In genomic region chr2:72995346-72996097, GRCm38 (mm10) we compare ENCODE assay signal across 8 mouse cellular contexts. TPM values are rescaled to one million over a fixed set of nuclear protein-coding genes. Genes with fewer than 3 reads are reported as not detected.
A peak's percentile ranks its signal among the peaks of the same experiment; 100 is the strongest.
DNase-seq lines count a peak whose midpoint lies in the region; ATAC-seq and TF ChIP-seq lines count a peak whose summit lies in the region.
"Had no signal": no experiment of that assay in that cellular context is flagged by ENCODE, and none has a peak within 500 bp of the region (broad histone marks: within the 10 kb centered on the region; RNA-seq: fewer than 3 reads in every experiment).

No protein-coding gene starts in this region.

- no peak overlapping the region for H3K4me2 ChIP-seq in heart, embryonic 11.5 days
- H3K4me2 ChIP-seq in kidney, embryonic 16.5 days (replicated peaks; ENCODE audit: low read depth, low read length): no peak overlapping the region

- no peak for TF ChIP-seq CTCF in ES-Bruce4 (IDR thresholded peaks at IDR 0.05; ENCODE audit: low read depth, low read length)

- peak overlapping the region; percentile 54 for H3K9ac ChIP-seq in ES-Bruce4 (ENCODE audit: low read depth, poor library complexity, severe bottlenecking)
- no peak overlapping the region; the same call in 1 of the 2 replicates for H3K9ac ChIP-seq in heart, embryonic 11.5 days (ENCODE audit: low read depth, low read length)
- H3K9ac ChIP-seq in kidney, embryonic 16.5 days (replicated peaks; ENCODE audit: low read length): peak overlapping the region; percentile 22; the same call in 1 of the 2 replicates
- H3K9ac ChIP-seq: liver, embryonic 14.5 days had no signal

- H3K9me3 ChIP-seq in ES-Bruce4 (replicated peaks; ENCODE audit: control insufficient read depth, insufficient read depth, low read length, poor library complexity, severe bottlenecking): no peaks in the 10 kb centered on the region
- no peaks in the 10 kb centered on the region for H3K9me3 ChIP-seq in heart, embryonic 11.5 days (replicated peaks; ENCODE audit: control insufficient read depth, low read length)
- no peaks in the 10 kb centered on the region for H3K9me3 ChIP-seq in kidney, embryonic 16.5 days (ENCODE audit: low read length)

- 48% methylated on average over 9 of the region's 9 CpGs for WGBS in heart, embryonic 11.5 days (ENCODE audit: insufficient replicate concordance)
- WGBS in kidney, embryonic 16.5 days: 32% methylated on average over 9 of the region's 9 CpGs

- peak; percentile 98 for TF ChIP-seq EP300 in ES-Bruce4 (IDR thresholded peaks at IDR 0.05; ENCODE audit: insufficient read depth, low read depth, low read length)

- no peak for ATAC-seq in heart, embryonic 11.5 days (replicated peaks; ENCODE audit: insufficient number of reproducible peaks, low FRiP score, low TSS enrichment)
- peak; percentile 70; the same call in 1 of the 2 replicates for ATAC-seq in kidney, embryonic 16.5 days (ENCODE audit: low FRiP score, low TSS enrichment)

- H3K4me3 ChIP-seq in ES-Bruce4 (ENCODE audit: low read depth, low read length): no peak overlapping the region
- H3K4me3 ChIP-seq in heart, embryonic 11.5 days (ENCODE audit: low read depth, low read length): no peak overlapping the region
- H3K4me3 ChIP-seq in kidney, embryonic 16.5 days (ENCODE audit: low read length): no peak overlapping the region

- no peaks in the 10 kb centered on the region for H3K27me3 ChIP-seq in ES-Bruce4 (ENCODE audit: control insufficient read depth, insufficient read depth, low read length, poor library complexity, severe bottlenecking)
- no peaks in the 10 kb centered on the region for H3K27me3 ChIP-seq in heart, embryonic 11.5 days (ENCODE audit: control insufficient read depth, insufficient read depth, low read length)
- H3K27me3 ChIP-seq in kidney, embryonic 16.5 days (ENCODE audit: insufficient read depth, low read length): no peaks in the 10 kb centered on the region

- H3K36me3 ChIP-seq in ES-Bruce4 (ENCODE audit: control insufficient read depth, insufficient read depth, low read length, poor library complexity, severe bottlenecking): no peaks in the 10 kb centered on the region
- no peaks in the 10 kb centered on the region for H3K36me3 ChIP-seq in heart, embryonic 11.5 days (ENCODE audit: control insufficient read depth, insufficient read depth, low read length)
- no peaks in the 10 kb centered on the region for H3K36me3 ChIP-seq in kidney, embryonic 16.5 days (ENCODE audit: insufficient read depth, low read length)

- H3K4me1 ChIP-seq in ES-Bruce4 (ENCODE audit: control insufficient read depth, insufficient read depth, low read length): peaks cover 1% of the 10 kb centered on the region
- H3K4me1 ChIP-seq in heart, embryonic 11.5 days (ENCODE audit: control insufficient read depth, insufficient read depth, low read length): peaks cover 10% of the 10 kb centered on the region; the same call in 1 of the 2 replicates
- H3K4me1 ChIP-seq in kidney, embryonic 16.5 days (ENCODE audit: insufficient read depth, low read length): peaks cover 9% of the 10 kb centered on the region

- peak; percentile 57 for DNase-seq in adrenal gland, postnatal 14 days
- DNase-seq in fat pad, adult 2 months (ENCODE audit: extremely low read depth, low read depth, low spot score): peak; percentile 54
- peak; percentile 78 for DNase-seq in lung, postnatal 10 days
- DNase-seq in right cerebral cortex, postnatal 25 days: peak; percentile 67

- no peak for TF ChIP-seq POLR2A in ES-Bruce4 (IDR thresholded peaks at IDR 0.05; ENCODE audit: insufficient read depth, low read length)

- H3K27ac ChIP-seq in ES-Bruce4 (ENCODE audit: insufficient read depth, low read length): peak overlapping the region; percentile 91
- H3K27ac ChIP-seq in heart, embryonic 11.5 days (ENCODE audit: low read depth, low read length): peak overlapping the region; percentile 74
- H3K27ac ChIP-seq in kidney, embryonic 16.5 days (ENCODE audit: low read length): peak overlapping the region; percentile 75
- H3K27ac ChIP-seq: liver, embryonic 14.5 days had no signal

RNA-seq across cellular contexts. Expression of gene Gm11084, which starts 9.0 kb away (rescaled TPM):
- polyA plus RNA-seq in ES-Bruce4 (2011; ENCODE audit: insufficient read depth, insufficient read length, low read depth, missing spikeins): not detected in 2 replicates
- total RNA-seq in adrenal gland, postnatal 14 days (2021): not detected in 2 replicates
- polyA plus RNA-seq in heart, embryonic 11.5 days (2014; fragmentation: Nextera tagmentation; extraction: Ambion mirVana): not detected in 2 replicates
- not detected in 2 replicates for polyA plus RNA-seq in kidney, embryonic 16.5 days (2015; fragmentation: Nextera tagmentation; extraction: Ambion mirVana)
- polyA plus RNA-seq: liver, embryonic 14.5 days had no signal

RNA-seq across cellular contexts. Expression of gene Sp3, which starts 15.3 kb away (rescaled TPM):
- polyA plus RNA-seq in ES-Bruce4 (2011; ENCODE audit: insufficient read depth, insufficient read length, low read depth, missing spikeins): 98.0 and 102 TPM in 2 replicates
- 58.9 and 65.9 TPM in 2 replicates for total RNA-seq in adrenal gland, postnatal 14 days (2021)
- polyA plus RNA-seq in heart, embryonic 11.5 days (2014; fragmentation: Nextera tagmentation; extraction: Ambion mirVana): 37.0 and 40.2 TPM in 2 replicates
- 44.6 and 47.3 TPM in 2 replicates for polyA plus RNA-seq in kidney, embryonic 16.5 days (2015; fragmentation: Nextera tagmentation; extraction: Ambion mirVana)
